Mouse (Mus musculus) MEL (cell line): ENCODE data around the gene Ncam1. TPM values are rescaled to one million over a fixed set of nuclear protein-coding genes. Genes with fewer than 3 reads are reported as not detected.

Experiments
- DNase-seq: peaks from one replicate; pipeline ENCODE4 v3.0.0; 2011; ENCODE audit warnings: low read depth, low spot score
- H3K27ac ChIP-seq: 2 replicates; pipeline ENCODE4 v1.5.1; 2012; ENCODE audit warnings: low read depth, mild to moderate bottlenecking, control low read depth, low read length, moderate library complexity; ENCODE audit not compliant: control insufficient read depth
- H3K27me3 ChIP-seq, 2 experiments: fragments of 150-350 bp in 1 of 2; sonication (generic) in 1 of 2; 2 replicates each; pipeline ENCODE4 v1.6.1; 2012; ENCODE audit warnings: low read length in 2 of 2, mild to moderate bottlenecking in 2 of 2, improper control_type of control experiment in 1 of 2, moderate library complexity in 1 of 2; ENCODE audit not compliant: insufficient read depth in 2 of 2, control insufficient read depth in 1 of 2
- H3K36me3 ChIP-seq, 2 experiments: 2 replicates each; pipeline ENCODE4 v1.6.1; 2012 to 2014; ENCODE audit warnings: low read length in 2 of 2, improper control_type of control experiment in 1 of 2, inconsistent platforms in 1 of 2, mild to moderate bottlenecking in 1 of 2; ENCODE audit not compliant: insufficient read depth in 2 of 2, control insufficient read depth in 1 of 2
- H3K4me1 ChIP-seq, 2 experiments: fragments of 150-350 bp in 1 of 2; sonication (generic) in 1 of 2; 2 replicates each; pipeline ENCODE4 v1.6.1; 2012; ENCODE audit warnings: low read length in 2 of 2, improper control_type of control experiment in 1 of 2, mild to moderate bottlenecking in 1 of 2; ENCODE audit not compliant: insufficient read depth in 2 of 2, control insufficient read depth in 1 of 2
- H3K4me3 ChIP-seq, 2 experiments: fragments of 150-350 bp in 1 of 2; sonication (generic) in 1 of 2; 2 replicates each; pipeline ENCODE4 v1.5.1; 2012; ENCODE audit warnings: low read depth in 2 of 2, low read length in 2 of 2, mild to moderate bottlenecking in 2 of 2, moderate library complexity in 2 of 2, control low read depth in 1 of 2, improper control_type of control experiment in 1 of 2; ENCODE audit not compliant: control insufficient read depth in 1 of 2, insufficient read depth in 1 of 2
- H3K79me2 ChIP-seq: 2 replicates; pipeline ENCODE4 v1.6.1; 2012; ENCODE audit warnings: mild to moderate bottlenecking, low read length, moderate library complexity; ENCODE audit not compliant: control insufficient read depth, poor library complexity, insufficient read depth
- H3K9ac ChIP-seq: 2 replicates; pipeline ENCODE4 v1.6.1; 2012; ENCODE audit warnings: low read depth, mild to moderate bottlenecking, control low read depth, low read length, moderate library complexity; ENCODE audit not compliant: control insufficient read depth, poor library complexity, severe bottlenecking
- H3K9me3 ChIP-seq: fragments of 150-350 bp; sonication (generic); replicated peaks from 2 replicates; pipeline ENCODE4 v1.6.1; 2012; ENCODE audit warnings: mild to moderate bottlenecking, low read length, improper control_type of control experiment, moderate library complexity; ENCODE audit not compliant: insufficient read depth
- CHD1 ChIP-seq: IDR thresholded peaks from 2 replicates; pipeline ENCODE4 v1.6.1; 2012; ENCODE audit warnings: low read depth, mild to moderate bottlenecking, inconsistent platforms, low read length, improper control_type of control experiment
- CTCF ChIP-seq, 3 experiments: IDR thresholded peaks in 2 of 3; conservative IDR thresholded peaks in 1 of 3; 2 replicates each; pipeline ENCODE4 v1.5.1; 2011 to 2012; ENCODE audit warnings: low read length in 3 of 3, low read depth in 2 of 3, mild to moderate bottlenecking in 2 of 3, improper control_type of control experiment in 1 of 3, inconsistent platforms in 1 of 3, mixed read lengths in 1 of 3, moderate library complexity in 1 of 3; ENCODE audit not compliant: control insufficient read depth in 1 of 3, insufficient read depth in 1 of 3, poor library complexity in 1 of 3, severe bottlenecking in 1 of 3
- E2F4 ChIP-seq: IDR thresholded peaks from 2 replicates; pipeline ENCODE4 v1.6.1; 2011; ENCODE audit warnings: low read depth, low read length, improper control_type of control experiment, borderline replicate concordance
- ETS1 ChIP-seq: IDR thresholded peaks from 2 replicates; pipeline ENCODE4 v1.6.1; 2012; ENCODE audit warnings: low read depth, mild to moderate bottlenecking, inconsistent platforms, low read length, improper control_type of control experiment, moderate library complexity
- HCFC1 ChIP-seq: IDR thresholded peaks from 2 replicates; pipeline ENCODE4 v1.6.1; 2012; ENCODE audit warnings: low read depth, mild to moderate bottlenecking, inconsistent platforms, low read length, improper control_type of control experiment, moderate library complexity
- JUND ChIP-seq: IDR thresholded peaks from 2 replicates; pipeline ENCODE4 v1.6.1; 2011; ENCODE audit warnings: low read depth, mild to moderate bottlenecking, improper control_type of control experiment, low read length
- MAFK ChIP-seq: IDR thresholded peaks from 2 replicates; pipeline ENCODE4 v1.6.1; 2011; ENCODE audit warnings: low read depth, mild to moderate bottlenecking, low read length, improper control_type of control experiment, borderline replicate concordance
- MAX ChIP-seq: IDR thresholded peaks from 2 replicates; pipeline ENCODE4 v1.6.1; 2011; ENCODE audit warnings: low read length, improper control_type of control experiment
- MXI1 ChIP-seq: IDR thresholded peaks from 2 replicates; pipeline ENCODE4 v1.6.1; 2011; ENCODE audit warnings: mild to moderate bottlenecking, low read depth, low read length, improper control_type of control experiment
- NRF1 ChIP-seq: IDR thresholded peaks from 2 replicates; pipeline ENCODE4 v1.6.1; 2014; ENCODE audit warnings: low read depth, mild to moderate bottlenecking, inconsistent platforms, low read length, improper control_type of control experiment, moderate library complexity; ENCODE audit not compliant: poor library complexity, insufficient read depth, severe bottlenecking
- RAD21 ChIP-seq: IDR thresholded peaks from 2 replicates; pipeline ENCODE4 v1.6.1; 2011; ENCODE audit warnings: mild to moderate bottlenecking, low read depth, low read length, improper control_type of control experiment
- SIN3A ChIP-seq: IDR thresholded peaks from 2 replicates; pipeline ENCODE4 v1.6.1; 2012; ENCODE audit warnings: low read length, improper control_type of control experiment, inconsistent platforms
- SMC3 ChIP-seq: IDR thresholded peaks from 2 replicates; pipeline ENCODE4 v1.6.1; 2011; ENCODE audit warnings: low read depth, low read length, improper control_type of control experiment
- TCF12 ChIP-seq: IDR thresholded peaks from 2 replicates; pipeline ENCODE4 v1.6.1; 2014; ENCODE audit warnings: low read depth, mild to moderate bottlenecking, inconsistent platforms, low read length, improper control_type of control experiment, moderate library complexity
- UBTF ChIP-seq: IDR thresholded peaks from 2 replicates; pipeline ENCODE4 v1.6.1; 2012; ENCODE audit warnings: low read depth, mild to moderate bottlenecking, inconsistent platforms, low read length, improper control_type of control experiment, moderate library complexity, borderline replicate concordance; ENCODE audit not compliant: insufficient read depth
- USF1 ChIP-seq: IDR thresholded peaks from 2 replicates; pipeline ENCODE4 v1.6.1; 2014; ENCODE audit warnings: low read depth, mild to moderate bottlenecking, inconsistent platforms, low read length, improper control_type of control experiment, moderate library complexity
- ZKSCAN1 ChIP-seq: IDR thresholded peaks from 2 replicates; pipeline ENCODE4 v1.6.1; 2012; ENCODE audit warnings: low read depth, mild to moderate bottlenecking, inconsistent platforms, low read length, improper control_type of control experiment, moderate library complexity
- ZMIZ1 ChIP-seq: IDR thresholded peaks from 2 replicates; pipeline ENCODE4 v1.6.1; 2012; ENCODE audit warnings: low read depth, mild to moderate bottlenecking, inconsistent platforms, low read length, improper control_type of control experiment, moderate library complexity
- ZNF384 ChIP-seq: IDR thresholded peaks from 2 replicates; pipeline ENCODE4 v1.6.1; 2012; ENCODE audit warnings: low read depth, mild to moderate bottlenecking, inconsistent platforms, low read length, improper control_type of control experiment
- polyA plus RNA-seq, 2 experiments: library from polyadenylated mRNA; stranded (reverse) in 1 of 2; unstranded in 1 of 2; fragments of >175 nt in 1 of 2; fragments of >200 nt in 1 of 2; gene quantifications; 2 replicates each; pipeline versions ENCODE4 v1.2.1 to v1.2.4; 2012; ENCODE audit warnings: low replicate concordance in 2 of 2, low read depth in 1 of 2; ENCODE audit not compliant: insufficient read length in 2 of 2, insufficient read depth in 1 of 2, missing spikeins in 1 of 2
- total RNA-seq: library from RNA; depleted of rRNA; stranded (reverse); fragments of 300-350 nt; gene quantifications from 2 replicates; pipeline ENCODE4 v1.2.3, GENCODE M21; 2012

Gene Ncam1
- total and polyA plus RNA-seq, 3 experiments = not detected

DNA sequence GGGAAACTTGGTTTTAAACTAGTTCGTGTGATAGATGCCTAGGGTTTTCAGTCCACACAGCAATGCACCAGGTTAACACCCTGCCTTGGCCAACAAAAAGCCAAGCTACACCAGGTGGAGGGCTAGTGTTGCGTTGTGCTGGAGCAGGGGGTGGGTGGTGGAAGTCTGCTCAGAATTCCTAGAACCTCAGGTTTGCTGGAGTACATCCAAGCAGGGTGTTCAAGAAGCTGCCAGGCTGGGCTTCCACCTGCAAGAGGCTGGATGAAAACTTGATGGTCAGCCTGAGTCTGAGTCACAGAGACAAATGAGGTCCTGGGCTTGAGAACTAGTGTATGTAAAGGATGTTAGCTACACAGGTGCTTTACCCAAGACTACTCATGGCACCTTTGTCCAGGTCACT lies 166.1 kb downstream of the Ncam1 start:
- Histone ChIP-seq H3K4me3 (no peak overlapping the region), H3K4me1 (no peaks in the 10 kb centered on the region), H3K9ac (no peak overlapping the region), H3K27me3 (no peaks in the 10 kb centered on the region), H3K9me3 (no peaks in the 10 kb centered on the region), H3K36me3 (no peaks in the 10 kb centered on the region), H3K79me2 (no peaks in the 10 kb centered on the region), H3K27ac (no peak overlapping the region)
- DNase-seq = no peak
- TF ChIP-seq JUND = no peak
- no peak for TF ChIP-seq SMC3
- no peak for TF ChIP-seq CHD1
- no peak for TF ChIP-seq ZNF384
- no peak for TF ChIP-seq ZKSCAN1
- TF ChIP-seq MAX = no peak

- DNase-seq = no peak
- no peak overlapping the region for H3K27ac ChIP-seq
- no peak for TF ChIP-seq CTCF (IDR thresholded peaks at IDR 0.05 in 2 of 3, conservative IDR thresholded peaks at IDR 0.05 in 1 of 3; ENCODE audit: control insufficient read depth in 1 of 3, insufficient read depth in 1 of 3, low read depth in 2 of 3, low read length in 3 of 3, poor library complexity in 1 of 3, severe bottlenecking in 1 of 3)
- TF ChIP-seq E2F4 = no peak
- TF ChIP-seq RAD21 = no peak
- TF ChIP-seq UBTF = no peak
- TF ChIP-seq TCF12 = no peak
- TF ChIP-seq USF1 = no peak
- TF ChIP-seq SMC3 = no peak
- TF ChIP-seq MAX = no peak
- TF ChIP-seq MAFK = no peak
- TF ChIP-seq ZMIZ1 = no peak
- no peak for TF ChIP-seq ETS1
- TF ChIP-seq SIN3A = no peak
- no peak for TF ChIP-seq NRF1
- no peak for TF ChIP-seq HCFC1
- no peak for TF ChIP-seq MXI1
- H3K79me2 ChIP-seq = no peaks in the 10 kb centered on the region
- no peaks in the 10 kb centered on the region for H3K36me3 ChIP-seq
- no peak overlapping the region for H3K4me3 ChIP-seq
- no peaks in the 10 kb centered on the region for H3K9me3 ChIP-seq
- H3K9ac ChIP-seq = no peak overlapping the region
- no peaks in the 10 kb centered on the region for H3K27me3 ChIP-seq
- no peaks in the 10 kb centered on the region for H3K4me1 ChIP-seq
Observed at GRCm38 (mm10) chr9:49630336-49630735, 168.4 kb downstream of the Ncam1 start.
